ENCODE assay signal across 20 mouse cellular contexts in genomic region chr4:137784741-137785140, GRCm38 (mm10). TPM values are rescaled to one million over a fixed set of nuclear protein-coding genes. Genes with fewer than 3 reads are reported as not detected.
"Had no signal": no experiment of that assay in that cellular context is flagged by ENCODE, and none has a peak within 500 bp of the region (broad histone marks: within the 10 kb centered on the region; RNA-seq: fewer than 3 reads in every experiment).

No protein-coding gene starts in this region.

- H3K9me3 ChIP-seq: lung, embryonic 15.5 days; megakaryocyte, embryonic 14.5 days; midbrain, embryonic 13.5 days; midbrain, embryonic 15.5 days; neural tube, embryonic 12.5 days had no signal

- H3K4me3 ChIP-seq: lung, embryonic 15.5 days; megakaryocyte, embryonic 14.5 days; midbrain, embryonic 13.5 days; midbrain, embryonic 15.5 days; neural tube, embryonic 12.5 days had no signal

- H3K9ac ChIP-seq: lung, embryonic 15.5 days; midbrain, embryonic 13.5 days; midbrain, embryonic 15.5 days; neural tube, embryonic 12.5 days had no signal

- H3K36me3 ChIP-seq: lung, embryonic 15.5 days; midbrain, embryonic 13.5 days; midbrain, embryonic 15.5 days; neural tube, embryonic 12.5 days had no signal

- H3K27ac ChIP-seq: macrophage; midbrain, embryonic 13.5 days; midbrain, embryonic 15.5 days; neural tube, embryonic 12.5 days had no signal

- DNase-seq: lung, adult 2 months; lung, postnatal 14 days; lung, postnatal 36 days; right cerebral cortex, adult 18-20 months; right cerebral cortex, postnatal 25 days; right cerebral cortex, postnatal 4 days; spleen, adult 18-20 months; thymus, adult 18-20 months; thymus, postnatal 14 days; thymus, postnatal 36 days had no signal

- H3K27me3 ChIP-seq: lung, embryonic 15.5 days; midbrain, embryonic 13.5 days; midbrain, embryonic 15.5 days; neural tube, embryonic 12.5 days had no signal

- ATAC-seq: lung, postnatal 0 days; midbrain, embryonic 13.5 days; midbrain, embryonic 15.5 days had no signal

- H3K4me1 ChIP-seq: megakaryocyte, embryonic 14.5 days; midbrain, embryonic 15.5 days had no signal

- H3K4me2 ChIP-seq: lung, embryonic 15.5 days; midbrain, embryonic 11.5 days; midbrain, embryonic 13.5 days; midbrain, embryonic 15.5 days; neural tube, embryonic 12.5 days had no signal

RNA-seq across cellular contexts. Expression of gene Alpl, which starts 11.4 kb away (rescaled TPM):
- total RNA-seq: megakaryocyte progenitor cell, adult 5-6 weeks; monocyte, adult 5-6 weeks had no signal
- polyA plus RNA-seq: macrophage had no signal
